Mouse (Mus musculus) monocyte, adult 5-6 weeks (primary cell): ENCODE results near the gene Mtif3. TPM values are rescaled to one million over a fixed set of nuclear protein-coding genes. Genes with fewer than 3 reads are reported as not detected.
"Not testable (repeated sequence)": the region's sequence is repeated elsewhere in the genome, so short reads cannot be mapped to it uniquely, and the experiment has no call there.

Source experiments
- ATAC-seq: fragments of 153-309, 156-312 bp; replicated peaks from 2 replicates; pipeline ENCODE4 v1.8.0; 2017; ENCODE audit warnings: mild to moderate bottlenecking; ENCODE audit not compliant: low TSS enrichment, insufficient number of reproducible peaks, severe bottlenecking, poor library complexity, low FRiP score
- total RNA-seq: library from RNA; stranded (forward); fragments of 200-1000, 200-491, 200-594 nt; gene quantifications from 3 replicates; pipeline ENCODE4 v1.2.3, GENCODE M21; 2017

Gene Mtif3
- total RNA-seq, 1 experiment from 2014 or later: 8.6 TPM

GRCm38 (mm10) chr5:146963937-146964278 lies 308 bp upstream of the Mtif3 start:
- no peak for ATAC-seq

GRCm38 (mm10) chr5:146956678-146957077 lies 6.9 kb downstream of the Mtif3 start:
- no peak for ATAC-seq

- no peak for ATAC-seq
Observed at GRCm38 (mm10) chr5:146955651-146956050, 7.9 kb downstream of the Mtif3 start.

GRCm38 (mm10) chr5:146954576-146954975 lies 9.0 kb downstream of the Mtif3 start:
- ATAC-seq: no peak

- ATAC-seq: peak; percentile 83
Observed at GRCm38 (mm10) chr5:146948508-146949088, 15.0 kb downstream of the Mtif3 start, which contains the start of gene Gtf3a. Gene Gtf3a (plus strand): TSS chr5:146948657.

- no peak for ATAC-seq
Observed at GRCm38 (mm10) chr5:146948041-146948507, 15.5 kb downstream of the Mtif3 start.

- ATAC-seq: no peak
Observed at GRCm38 (mm10) chr5:146947497-146947896, 16.1 kb downstream of the Mtif3 start.

- ATAC-seq: no peak
Observed at GRCm38 (mm10) chr5:146946682-146947081, 16.9 kb downstream of the Mtif3 start.

GRCm38 (mm10) chr5:146944568-146944967 lies 19.0 kb downstream of the Mtif3 start:
- ATAC-seq: no peak

- ATAC-seq: no peak
Observed at GRCm38 (mm10) chr5:146942965-146943364, 20.6 kb downstream of the Mtif3 start.

GRCm38 (mm10) chr5:146941939-146942338 lies 21.7 kb downstream of the Mtif3 start:
- ATAC-seq: not testable (repeated sequence)

GRCm38 (mm10) chr5:146940219-146940618 lies 23.4 kb downstream of the Mtif3 start:
- peak; percentile 62 for ATAC-seq

GRCm38 (mm10) chr5:146939109-146939796 lies 24.3 kb downstream of the Mtif3 start:
- ATAC-seq: no peak

GRCm38 (mm10) chr5:146937541-146938503 lies 25.8 kb downstream of the Mtif3 start:
- ATAC-seq: no peak

GRCm38 (mm10) chr5:146933466-146933865 lies 30.1 kb downstream of the Mtif3 start:
- no peak for ATAC-seq

GRCm38 (mm10) chr5:146931904-146932553 lies 31.6 kb downstream of the Mtif3 start:
- ATAC-seq: no peak

- ATAC-seq: no peak
Observed at GRCm38 (mm10) chr5:146931422-146931821, 32.2 kb downstream of the Mtif3 start.

GRCm38 (mm10) chr5:146926673-146927072 lies 36.9 kb downstream of the Mtif3 start:
- no peak for ATAC-seq

- ATAC-seq: no peak
Observed at GRCm38 (mm10) chr5:146923547-146923946, 40.1 kb downstream of the Mtif3 start.
